Mouse (Mus musculus) cortical plate, adult 2 months (tissue): ENCODE data around the gene Tbc1d22a.

ENCODE experiments used
- CTCF ChIP-seq: fragments of 200-500 bp; IDR thresholded peaks from 2 replicates; pipeline ENCODE4 v1.5.1; 2011; ENCODE audit warnings: mild to moderate bottlenecking, control low read depth, low read length; ENCODE audit not compliant: insufficient read depth; ENCODE audit errors: extremely low read depth
- POLR2A ChIP-seq: fragments of 200-500 bp; IDR thresholded peaks from 2 replicates; pipeline ENCODE4 v1.6.1; 2011; ENCODE audit warnings: mild to moderate bottlenecking, low read length, control low read depth; ENCODE audit not compliant: insufficient read depth; ENCODE audit errors: extremely low read depth

DNA sequence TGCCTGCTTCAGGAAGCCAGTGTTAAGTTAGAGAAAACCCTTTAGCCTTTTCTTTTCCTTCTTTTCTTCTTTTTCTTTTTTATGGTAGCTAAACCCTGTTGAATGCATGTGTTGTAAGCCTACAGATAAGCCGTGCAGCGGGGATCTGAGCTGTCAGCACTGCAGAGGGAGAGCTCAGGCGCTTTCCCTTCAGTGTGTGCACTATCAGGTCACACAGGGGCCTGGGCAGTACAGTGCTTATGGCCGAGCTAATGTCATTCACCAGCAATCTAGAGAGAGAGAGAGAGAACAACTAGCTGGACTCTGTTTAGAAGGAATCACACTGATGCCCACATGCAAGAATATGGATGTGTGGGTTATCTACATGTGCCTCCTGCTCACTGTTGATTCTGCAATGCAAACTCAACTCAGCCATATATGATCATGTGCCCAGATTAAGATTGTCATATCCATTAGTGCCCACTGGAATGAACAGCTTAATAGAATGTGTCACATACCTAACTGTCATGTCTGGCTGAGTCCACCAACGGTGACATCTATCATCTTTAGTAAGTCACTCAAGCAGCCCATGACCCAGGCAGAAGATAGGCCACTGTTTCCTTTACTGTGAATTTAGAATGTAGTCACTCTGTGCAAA, 212.2 kb downstream of the Tbc1d22a start:
- no peak for TF ChIP-seq CTCF
- no peak for TF ChIP-seq POLR2A
